Mouse (Mus musculus): ENCODE measurements around the gene Dennd1c. TPM values are rescaled to one million over a fixed set of nuclear protein-coding genes. Genes with fewer than 3 reads are reported as not detected.

The Dennd1c gene
- polyA plus RNA-seq (2016; fragmentation: Nextera tagmentation; extraction: Ambion mirVana) = 2.0 and 2.8 TPM in 2 replicates

DNA sequence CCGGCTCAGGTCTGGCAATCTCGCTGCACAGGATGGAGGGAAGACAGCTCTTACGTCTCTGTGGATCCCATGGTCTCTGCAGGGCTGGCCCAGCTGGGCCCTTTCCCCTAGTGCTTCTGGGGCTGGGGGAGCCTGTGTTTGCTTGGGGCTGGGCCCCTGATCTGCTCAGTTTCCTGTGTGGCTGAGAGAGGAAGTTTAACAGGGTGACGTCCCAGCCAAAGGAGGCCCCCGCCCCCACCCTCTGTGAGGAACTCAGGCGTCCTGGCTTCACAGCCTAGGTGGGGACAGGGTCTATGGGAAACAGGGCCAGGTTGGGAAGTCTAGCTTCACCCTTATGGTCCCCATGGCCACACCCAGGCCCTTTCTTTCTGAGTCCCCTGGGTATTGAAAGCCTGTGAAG lies at the start of gene Dennd1c:
Dennd1c (minus strand) TSS at position 179 of the 400 bp plus-strand sequence.
- Histone ChIP-seq H3K4me3 (no peak within 1 kb of the TSS), H3K27ac (replicated peaks) (no peak within 1 kb of the TSS), H3K27me3 (replicated peaks; ENCODE audit: low read depth, poor library complexity, severe bottlenecking) (0 out of 2 replicates have a peak, but pooled peaks cover 5% of the 10 kb centered on the region), H3K9me3 (no peaks in the 10 kb centered on the region), H3K4me1 (peaks cover 8% of the 10 kb centered on the region; the same call in 1 of the 2 replicates), H3K36me3 (replicated peaks) (peaks cover 14% of the 10 kb centered on the region; the same call in 1 of the 2 replicates)
- 51% methylated on average over 6 of the region's 6 CpGs for WGBS
- no peak for DNase-seq (ENCODE audit: low spot score)

DNA sequence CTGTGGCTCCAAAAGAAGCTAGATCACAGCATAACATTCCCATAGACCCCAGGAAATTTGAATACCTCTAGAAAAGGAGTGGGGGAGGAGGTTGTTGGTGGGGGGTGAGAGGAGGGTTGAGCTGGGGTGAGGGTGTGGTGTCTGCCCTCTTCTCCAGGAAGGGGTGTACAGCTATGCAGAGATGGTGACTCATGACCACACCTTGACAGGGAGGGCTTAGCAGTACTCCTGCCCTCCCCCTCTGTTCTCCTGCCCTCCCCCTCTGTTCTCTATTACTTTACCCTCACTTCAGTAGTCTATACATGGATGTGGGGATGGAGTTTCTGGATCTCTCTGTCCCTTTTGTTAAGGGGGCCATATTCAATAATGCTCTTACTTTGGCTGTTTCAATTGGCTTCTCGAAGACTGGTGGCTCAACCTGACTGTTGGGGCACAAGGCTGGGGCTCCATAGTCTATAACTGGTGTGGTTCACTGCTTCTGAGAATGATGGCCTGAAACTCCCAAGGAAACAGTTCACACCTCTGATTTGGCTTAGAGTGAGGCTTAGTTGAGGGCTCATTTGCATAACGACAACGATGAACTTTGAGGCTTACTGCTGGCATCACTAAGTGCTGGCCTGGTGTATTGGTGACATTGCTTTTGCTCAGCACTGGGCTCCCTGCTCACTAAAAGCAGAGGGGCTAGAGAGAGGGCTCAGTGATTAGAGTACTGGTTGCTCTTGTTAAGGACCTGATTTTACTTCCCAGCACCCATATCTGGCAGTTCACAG lies 47.7 kb upstream of the Dennd1c start:
- no peaks in the 10 kb centered on the region for H3K9me3 ChIP-seq
- no peak overlapping the region for H3K27ac ChIP-seq (replicated peaks)
- no peaks in the 10 kb centered on the region for H3K36me3 ChIP-seq (replicated peaks)
- no peak overlapping the region for H3K4me3 ChIP-seq
- WGBS = 70% methylated on average over 3 of the region's 3 CpGs
- H3K27me3 ChIP-seq (replicated peaks; ENCODE audit: low read depth, poor library complexity, severe bottlenecking) = no peaks in the 10 kb centered on the region
- no peak for DNase-seq (ENCODE audit: low spot score)
- no peaks in the 10 kb centered on the region for H3K4me1 ChIP-seq

DNA sequence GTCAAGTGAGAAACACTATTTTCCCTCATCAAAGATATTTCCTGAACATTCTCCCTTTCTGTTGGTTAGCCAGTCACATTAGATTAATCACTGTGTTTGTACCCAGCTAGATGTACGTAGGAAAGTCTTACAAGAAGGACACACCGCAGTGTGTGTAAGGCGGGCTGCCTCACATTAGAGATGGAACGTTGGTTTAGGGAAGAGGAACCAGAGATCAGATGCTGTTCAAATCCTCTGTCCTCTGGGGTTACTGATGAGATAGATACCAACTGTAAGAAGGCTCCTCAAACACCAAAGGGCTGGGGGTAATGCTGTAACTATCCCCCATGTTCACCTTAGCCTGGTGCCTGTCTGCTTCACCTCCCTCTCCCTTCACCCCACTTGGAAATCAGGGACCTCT lies 46.5 kb upstream of the Dennd1c start:
- DNase-seq (ENCODE audit: low spot score) = no peak
- Histone ChIP-seq H3K4me3 (no peak overlapping the region), H3K27ac (replicated peaks) (no peak overlapping the region), H3K9me3 (no peaks in the 10 kb centered on the region), H3K27me3 (replicated peaks; ENCODE audit: low read depth, poor library complexity, severe bottlenecking) (no peaks in the 10 kb centered on the region), H3K36me3 (replicated peaks) (no peaks in the 10 kb centered on the region), H3K4me1 (no peaks in the 10 kb centered on the region)
- WGBS = 86% methylated on average over 4 of the region's 4 CpGs

DNA sequence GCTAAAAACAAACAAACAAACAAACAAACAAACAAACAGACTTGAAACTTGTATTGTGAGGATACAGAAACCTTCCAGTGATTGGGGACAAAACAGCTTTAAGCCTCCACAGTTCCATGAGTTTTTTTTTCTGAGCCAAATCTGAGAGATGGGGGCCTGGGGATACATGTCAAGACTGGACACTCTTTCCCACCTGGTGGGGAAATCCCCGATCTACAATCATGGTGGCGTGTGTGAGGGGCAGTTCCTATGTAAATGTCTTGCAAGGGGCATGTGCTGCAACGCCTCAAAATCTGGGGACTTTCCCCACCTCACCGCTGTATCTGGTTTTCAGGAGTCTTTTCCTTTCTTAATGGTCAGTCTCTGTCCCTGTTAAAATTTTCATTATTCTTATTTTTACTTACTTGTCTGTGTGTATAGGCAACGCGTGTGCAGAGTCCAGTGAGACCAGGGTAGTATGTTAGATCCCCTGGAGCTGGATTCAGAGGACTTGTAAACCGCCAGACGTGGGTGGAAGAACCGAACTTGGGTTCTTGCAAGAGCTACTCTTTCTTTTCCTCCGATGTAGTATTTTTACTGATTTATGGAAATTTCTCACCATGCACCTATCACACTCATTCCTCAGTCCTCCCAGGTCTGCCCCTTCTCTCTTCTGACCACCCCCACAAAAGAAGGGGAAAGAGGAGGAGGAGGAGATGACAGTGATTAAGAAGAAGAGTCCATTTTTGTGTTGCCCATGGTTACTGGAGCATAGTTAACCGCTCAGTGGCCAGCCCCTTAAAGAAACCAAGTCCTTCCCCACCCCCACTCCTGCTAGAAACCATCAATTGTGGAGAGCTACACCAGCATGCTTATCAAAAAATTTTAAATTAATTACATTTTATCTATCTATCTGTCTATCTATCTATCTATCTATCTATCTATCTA lies 45.1 kb upstream of the Dennd1c start:
- Histone ChIP-seq H3K9me3 (no peaks in the 10 kb centered on the region), H3K27me3 (replicated peaks; ENCODE audit: low read depth, poor library complexity, severe bottlenecking) (no peaks in the 10 kb centered on the region), H3K36me3 (replicated peaks) (no peaks in the 10 kb centered on the region), H3K27ac (replicated peaks) (no peak overlapping the region), H3K4me1 (peaks cover 7% of the 10 kb centered on the region), H3K4me3 (no peak overlapping the region)
- WGBS = 90% methylated on average over 11 of the region's 11 CpGs
- DNase-seq (ENCODE audit: low spot score) = no peak

DNA sequence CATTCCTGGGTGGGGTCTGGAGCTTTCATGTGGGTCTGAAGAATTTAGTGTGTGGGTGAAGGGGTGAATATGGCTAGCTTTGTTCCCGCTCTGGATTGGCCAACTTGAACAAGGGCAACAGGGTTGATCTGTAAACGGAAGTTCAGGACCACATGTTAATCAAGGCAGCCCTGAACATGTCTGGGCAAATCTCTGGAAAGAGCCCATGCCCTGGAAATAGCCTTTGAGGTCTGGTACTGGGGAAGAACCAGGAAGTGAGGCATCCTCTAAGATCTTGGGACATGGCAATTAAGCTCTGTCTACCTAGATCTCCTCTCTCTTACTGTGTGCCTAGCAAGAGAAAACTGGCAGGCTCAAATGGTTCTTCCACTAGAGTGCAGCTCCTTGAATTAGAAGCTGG lies 43.5 kb upstream of the Dennd1c start:
- Histone ChIP-seq H3K36me3 (replicated peaks) (no peaks in the 10 kb centered on the region), H3K4me3 (no peak overlapping the region), H3K4me1 (peaks cover 10% of the 10 kb centered on the region), H3K27ac (replicated peaks) (no peak overlapping the region), H3K27me3 (replicated peaks; ENCODE audit: low read depth, poor library complexity, severe bottlenecking) (0 out of 2 replicates have a peak, but pooled peaks cover 5% of the 10 kb centered on the region), H3K9me3 (no peaks in the 10 kb centered on the region)
- WGBS = 89% methylated on average over 2 of the region's 2 CpGs
- DNase-seq (ENCODE audit: low spot score) = no peak

DNA sequence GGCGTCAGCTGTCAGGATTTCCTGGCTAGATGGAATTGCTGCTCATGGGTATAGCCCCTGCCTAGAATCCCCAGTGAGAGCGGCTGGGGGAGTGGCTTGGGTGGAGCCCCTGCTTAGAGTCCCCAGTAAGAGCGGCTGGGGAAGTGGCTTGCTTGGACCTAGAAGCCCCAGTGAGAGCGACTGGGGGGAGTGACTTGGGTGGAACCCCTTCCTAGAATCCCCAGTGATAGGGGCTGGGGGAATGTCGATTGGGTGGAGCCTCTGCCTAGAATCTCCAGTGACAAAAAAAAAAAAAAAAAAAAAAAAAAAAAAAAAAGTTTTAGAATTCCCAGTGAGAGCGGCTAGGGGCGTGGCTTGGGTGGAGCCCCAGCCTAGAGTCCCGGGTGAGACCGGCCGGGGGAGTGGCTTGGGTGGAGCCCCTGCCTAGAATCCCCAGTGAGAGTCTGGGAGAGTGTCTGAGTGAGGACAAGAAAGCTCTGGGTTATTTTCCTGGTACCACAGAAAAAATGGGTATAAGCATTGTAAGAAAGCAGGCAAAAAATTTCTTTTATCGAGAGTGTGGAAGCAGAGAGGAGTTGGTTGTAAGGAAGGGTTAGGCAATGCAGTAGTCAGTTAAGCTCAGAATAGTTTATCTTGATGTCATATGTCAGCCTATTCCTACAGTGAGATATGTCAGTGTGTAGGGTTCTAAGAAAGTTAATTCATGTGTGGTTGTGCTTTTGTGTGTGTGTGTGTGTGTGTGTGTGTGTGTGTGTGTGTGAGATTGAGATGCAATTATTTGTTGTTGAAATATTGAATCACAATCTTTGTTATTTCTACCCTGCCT lies 40.4 kb upstream of the Dennd1c start:
- no peaks in the 10 kb centered on the region for H3K9me3 ChIP-seq
- DNase-seq (ENCODE audit: low spot score) = peak; percentile 68
- H3K27ac ChIP-seq (replicated peaks) = no peak overlapping the region
- peaks cover 10% of the 10 kb centered on the region for H3K4me1 ChIP-seq
- H3K4me3 ChIP-seq = peak overlapping the region; percentile 26; the same call in 1 of the 2 replicates
- 2% methylated on average over 11 of the region's 11 CpGs for WGBS
- no peaks in the 10 kb centered on the region for H3K36me3 ChIP-seq (replicated peaks)
- H3K27me3 ChIP-seq (replicated peaks; ENCODE audit: low read depth, poor library complexity, severe bottlenecking) = 0 out of 2 replicates have a peak, but pooled peaks cover 5% of the 10 kb centered on the region

DNA sequence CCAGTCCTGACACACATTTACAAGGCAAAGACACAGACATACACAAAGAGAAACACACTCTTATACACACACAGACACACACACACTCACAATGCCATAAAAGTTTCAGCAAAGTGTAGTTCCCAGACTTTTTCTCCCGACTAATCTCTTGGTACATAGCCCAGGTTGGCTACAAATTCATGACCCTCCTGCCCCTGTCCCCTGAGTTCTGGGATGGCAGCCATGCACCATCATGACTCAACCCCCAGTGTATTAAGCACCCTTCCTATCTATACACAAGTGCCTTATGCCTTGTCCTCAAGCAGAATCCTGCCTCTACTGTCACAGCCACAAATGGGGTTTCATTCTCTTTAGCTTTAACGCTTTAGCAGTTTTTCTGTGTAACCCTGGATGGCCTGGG lies 38.5 kb upstream of the Dennd1c start:
- H3K27ac ChIP-seq (replicated peaks) = no peak overlapping the region
- peaks cover 10% of the 10 kb centered on the region for H3K4me1 ChIP-seq
- no peak overlapping the region for H3K4me3 ChIP-seq
- 0 out of 2 replicates have a peak, but pooled peaks cover 5% of the 10 kb centered on the region for H3K27me3 ChIP-seq (replicated peaks; ENCODE audit: low read depth, poor library complexity, severe bottlenecking)
- H3K9me3 ChIP-seq = no peaks in the 10 kb centered on the region
- no peak for DNase-seq (ENCODE audit: low spot score)
- no peaks in the 10 kb centered on the region for H3K36me3 ChIP-seq (replicated peaks)
- WGBS = 85% methylated on average over 2 of the region's 2 CpGs

DNA sequence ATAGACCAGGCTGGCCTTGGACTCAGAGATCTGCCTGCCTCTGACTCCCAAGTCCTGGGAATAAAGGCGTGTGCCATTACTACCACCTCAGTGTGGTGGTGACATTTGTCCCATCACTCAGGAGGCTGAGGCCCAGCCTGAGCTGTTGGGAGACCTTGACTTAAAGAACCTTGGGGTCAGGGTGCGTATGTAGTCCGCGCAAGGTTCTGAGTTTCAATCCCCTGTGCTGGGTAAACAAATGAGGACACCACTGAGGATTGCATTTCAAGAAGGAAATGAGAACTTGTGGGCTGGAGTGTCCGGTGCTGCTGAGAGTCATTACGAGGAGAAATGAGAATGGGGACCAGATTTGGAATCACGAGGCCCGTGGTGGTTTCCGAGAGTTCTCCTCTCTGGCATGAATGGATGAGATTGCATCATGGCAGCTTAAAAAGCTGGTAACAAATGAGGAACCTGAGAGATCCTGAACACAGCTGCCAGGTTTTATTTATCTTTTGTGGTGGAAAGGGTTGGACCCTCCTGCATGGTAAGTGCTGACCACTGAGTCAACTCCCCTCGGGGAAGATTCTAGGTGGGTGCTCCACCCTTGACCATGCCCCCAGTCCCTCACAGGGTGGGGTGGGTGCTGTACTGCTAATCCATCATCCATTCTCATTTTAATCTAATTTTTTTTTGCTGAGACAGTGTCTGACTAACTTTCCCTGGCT lies 34.6 kb upstream of the Dennd1c start:
- 89% methylated on average over 10 of the region's 10 CpGs for WGBS
- H3K9me3 ChIP-seq = no peaks in the 10 kb centered on the region
- H3K4me3 ChIP-seq = no peak overlapping the region
- DNase-seq (ENCODE audit: low spot score) = no peak
- H3K36me3 ChIP-seq (replicated peaks) = no peaks in the 10 kb centered on the region
- no peaks in the 10 kb centered on the region; the same call in 1 of the 2 replicates for H3K4me1 ChIP-seq
- H3K27ac ChIP-seq (replicated peaks) = no peak overlapping the region
- 0 out of 2 replicates have a peak, but pooled peaks cover 5% of the 10 kb centered on the region for H3K27me3 ChIP-seq (replicated peaks; ENCODE audit: low read depth, poor library complexity, severe bottlenecking)

DNA sequence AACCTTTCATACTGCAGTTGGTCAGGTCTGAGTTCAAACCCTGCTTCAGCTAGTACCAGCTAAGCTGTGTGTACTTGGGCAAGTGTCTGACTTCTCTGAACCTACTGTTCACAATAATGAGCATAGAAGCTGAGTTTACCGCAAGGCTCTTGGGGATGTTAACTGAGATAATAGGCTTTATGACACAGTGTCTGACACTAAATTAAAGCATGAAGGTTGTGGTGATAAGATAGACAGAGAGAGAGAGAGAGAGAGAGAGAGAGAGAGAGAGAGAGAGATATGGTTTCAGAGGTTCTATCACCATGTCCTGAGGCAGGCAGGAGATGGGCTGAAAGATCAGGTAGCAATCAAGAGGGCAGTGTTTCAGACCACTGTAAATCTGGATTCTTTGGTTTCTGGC lies 31.7 kb upstream of the Dennd1c start:
- 0 out of 2 replicates have a peak, but pooled peaks cover 3% of the 10 kb centered on the region for H3K27me3 ChIP-seq (replicated peaks; ENCODE audit: low read depth, poor library complexity, severe bottlenecking)
- no peaks in the 10 kb centered on the region for H3K36me3 ChIP-seq (replicated peaks)
- no peak overlapping the region for H3K4me3 ChIP-seq
- WGBS = 86% methylated on average over 1 of the region's 1 CpGs
- no peaks in the 10 kb centered on the region for H3K9me3 ChIP-seq
- H3K4me1 ChIP-seq = peaks cover 22% of the 10 kb centered on the region
- H3K27ac ChIP-seq (replicated peaks) = no peak overlapping the region
- no peak for DNase-seq (ENCODE audit: low spot score)

DNA sequence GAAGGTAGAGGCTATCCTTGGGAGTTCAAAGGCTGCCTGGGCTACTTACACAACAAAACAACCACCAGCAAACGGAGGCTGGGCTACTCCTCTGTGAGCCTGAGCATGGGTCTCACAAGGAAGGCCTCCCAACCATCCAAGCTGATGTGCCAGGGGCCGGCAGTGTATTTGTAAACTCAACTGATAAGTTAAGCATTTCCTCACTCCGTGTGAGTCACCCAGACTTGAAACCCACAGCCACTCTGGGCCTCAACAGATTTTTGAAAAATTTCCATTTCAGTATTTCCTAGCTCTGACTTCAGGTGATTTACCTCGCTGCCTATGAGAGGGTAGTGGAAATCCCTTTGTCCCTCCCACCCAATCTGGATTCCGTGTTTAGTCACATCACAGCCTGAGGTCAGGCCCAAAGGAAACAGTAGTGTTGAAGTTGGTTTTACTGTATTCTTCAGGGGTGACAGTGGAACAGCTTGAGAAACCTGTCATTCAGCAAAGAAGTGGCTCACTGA lies 30.4 kb upstream of the Dennd1c start:
- Histone ChIP-seq H3K27ac (replicated peaks) (no peak overlapping the region), H3K27me3 (replicated peaks; ENCODE audit: low read depth, poor library complexity, severe bottlenecking) (0 out of 2 replicates have a peak, but pooled peaks cover 3% of the 10 kb centered on the region), H3K36me3 (replicated peaks) (no peaks in the 10 kb centered on the region), H3K9me3 (no peaks in the 10 kb centered on the region), H3K4me3 (no peak overlapping the region), H3K4me1 (peaks cover 30% of the 10 kb centered on the region)
- WGBS = 52% methylated on average over 5 of the region's 5 CpGs
- DNase-seq (ENCODE audit: low spot score) = no peak

DNA sequence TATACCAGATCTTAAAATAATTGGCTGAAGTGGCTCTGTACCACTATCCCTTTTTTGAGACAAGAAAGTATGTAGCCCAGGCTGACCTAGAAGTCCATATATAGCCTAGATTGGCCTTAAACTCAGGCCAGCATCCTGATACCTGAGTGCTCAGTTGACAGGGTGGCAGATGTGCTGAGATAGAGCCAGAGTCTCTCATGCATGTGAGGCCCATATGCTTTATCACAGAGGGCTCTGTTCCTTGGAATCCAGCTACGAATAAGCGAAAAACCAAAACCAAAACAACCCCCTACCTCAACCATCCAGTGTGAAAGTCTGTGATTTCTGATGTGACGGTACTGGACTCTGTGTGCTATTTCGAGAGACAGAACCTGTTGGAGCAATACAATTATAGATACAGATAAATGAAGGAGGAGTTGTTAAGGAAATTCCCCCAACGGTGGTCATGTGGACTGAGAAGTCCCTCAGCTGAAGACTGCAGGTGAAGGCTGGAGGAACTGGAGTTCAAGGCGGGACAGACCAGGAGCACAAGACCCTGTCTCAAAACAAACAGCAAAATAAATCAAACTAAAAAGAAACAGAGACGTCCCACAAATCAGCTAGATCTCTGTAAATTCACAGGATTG lies 29.8 kb upstream of the Dennd1c start:
- Histone ChIP-seq H3K27ac (replicated peaks) (no peak overlapping the region), H3K9me3 (no peaks in the 10 kb centered on the region), H3K4me1 (peaks cover 30% of the 10 kb centered on the region), H3K36me3 (replicated peaks) (no peaks in the 10 kb centered on the region), H3K27me3 (replicated peaks; ENCODE audit: low read depth, poor library complexity, severe bottlenecking) (0 out of 2 replicates have a peak, but pooled peaks cover 3% of the 10 kb centered on the region), H3K4me3 (no peak overlapping the region)
- no peak for DNase-seq (ENCODE audit: low spot score)
- WGBS = 89% methylated on average over 7 of the region's 7 CpGs
